In the genomic region with DNA sequence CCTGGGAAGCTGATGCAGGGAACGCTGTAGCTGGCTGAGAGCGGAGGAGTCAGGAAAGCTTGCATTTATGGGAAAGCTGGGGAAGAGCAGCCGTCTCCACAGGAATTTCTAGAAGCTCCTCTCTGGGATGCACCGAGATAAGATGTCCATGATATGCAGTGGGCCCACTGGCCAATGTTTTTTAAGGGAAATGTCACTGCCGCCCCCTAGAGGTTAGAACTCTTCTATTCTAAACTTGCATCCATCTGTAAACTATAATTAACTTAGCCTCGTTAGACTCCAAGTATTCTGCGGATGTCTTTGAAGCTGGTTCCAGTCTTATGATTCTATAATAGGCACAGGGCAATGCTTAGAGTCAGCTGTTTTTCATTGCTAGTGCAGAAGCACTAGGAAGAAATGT, we compare ENCODE assay signal across 8 mouse cellular contexts. TPM values are rescaled to one million over a fixed set of nuclear protein-coding genes. Genes with fewer than 3 reads are reported as not detected.
A peak's percentile ranks its signal among the peaks of the same experiment; 100 is the strongest.
DNase-seq lines count a peak whose midpoint lies in the region; ATAC-seq lines count a peak whose summit lies in the region.

No protein-coding gene starts in this region.

- peak; percentile 23 for DNase-seq in gastrocnemius, postnatal 14 days
- DNase-seq in gastrocnemius, postnatal 25 days, result no peak
- DNase-seq in lung, postnatal 10 days, result peak; percentile 39
- DNase-seq in lung, postnatal 4 days, result no peak
- DNase-seq in embryo, embryonic 11 days, result peak; percentile 46
- DNase-seq in right cerebral cortex, postnatal 10 days (ENCODE audit: low spot score in 2 of 2), result peak; percentile 63 to 74
- DNase-seq in ovary, postnatal 36 days (ENCODE audit: low spot score), result no peak

- intact Hi-C loops in gastrocnemius, postnatal 14 days (cut with DNase I; ENCODE audit: low total_unique reads), result no loop called here

- no peak for ATAC-seq in erythroblast, adult 5-6 weeks (replicated peaks; ENCODE audit: low FRiP score, poor library complexity, severe bottlenecking)

RNA-seq across cellular contexts. Expression of gene Emilin3, which starts 43.2 kb away (rescaled TPM):
- total RNA-seq in gastrocnemius, postnatal 14 days (2021), result 1 to 10 TPM; 2.1 to 3.8 TPM
- under 1 TPM; 0.21 to 0.79 TPM for total RNA-seq in gastrocnemius, postnatal 25 days (2021)
- total RNA-seq in erythroblast, adult 5-6 weeks (2015; ENCODE audit: low replicate concordance), result not detected in 2 replicates
- total RNA-seq in erythroblast, adult 5-6 weeks (2017; ENCODE audit: low replicate concordance), result not detected in 2 replicates

Comparison
In these comparisons a context has a peak if more than half of its experiments do, and no peak if none do; other contexts are left out.
1. DNase-seq: peak in gastrocnemius, postnatal 14 days (single experiment), lung, postnatal 10 days (single experiment), embryo, embryonic 11 days (single experiment) and right cerebral cortex, postnatal 10 days (2 of 2); none in gastrocnemius, postnatal 25 days (single experiment), lung, postnatal 4 days (0 of 2) and ovary, postnatal 36 days (single experiment).